Mouse (Mus musculus): ENCODE results near the gene Erg.

Gene Erg

GRCm38 (mm10) chr16:95586311-95586602, at the start of gene Erg:
Gene Erg (minus strand): TSS chr16:95586593.
- DNase-seq (ENCODE audit: low spot score): no peak

- no peak for DNase-seq (ENCODE audit: low spot score)
Measured at GRCm38 (mm10) chr16:95631816-95632215, 45.4 kb upstream of the Erg start.

DNA sequence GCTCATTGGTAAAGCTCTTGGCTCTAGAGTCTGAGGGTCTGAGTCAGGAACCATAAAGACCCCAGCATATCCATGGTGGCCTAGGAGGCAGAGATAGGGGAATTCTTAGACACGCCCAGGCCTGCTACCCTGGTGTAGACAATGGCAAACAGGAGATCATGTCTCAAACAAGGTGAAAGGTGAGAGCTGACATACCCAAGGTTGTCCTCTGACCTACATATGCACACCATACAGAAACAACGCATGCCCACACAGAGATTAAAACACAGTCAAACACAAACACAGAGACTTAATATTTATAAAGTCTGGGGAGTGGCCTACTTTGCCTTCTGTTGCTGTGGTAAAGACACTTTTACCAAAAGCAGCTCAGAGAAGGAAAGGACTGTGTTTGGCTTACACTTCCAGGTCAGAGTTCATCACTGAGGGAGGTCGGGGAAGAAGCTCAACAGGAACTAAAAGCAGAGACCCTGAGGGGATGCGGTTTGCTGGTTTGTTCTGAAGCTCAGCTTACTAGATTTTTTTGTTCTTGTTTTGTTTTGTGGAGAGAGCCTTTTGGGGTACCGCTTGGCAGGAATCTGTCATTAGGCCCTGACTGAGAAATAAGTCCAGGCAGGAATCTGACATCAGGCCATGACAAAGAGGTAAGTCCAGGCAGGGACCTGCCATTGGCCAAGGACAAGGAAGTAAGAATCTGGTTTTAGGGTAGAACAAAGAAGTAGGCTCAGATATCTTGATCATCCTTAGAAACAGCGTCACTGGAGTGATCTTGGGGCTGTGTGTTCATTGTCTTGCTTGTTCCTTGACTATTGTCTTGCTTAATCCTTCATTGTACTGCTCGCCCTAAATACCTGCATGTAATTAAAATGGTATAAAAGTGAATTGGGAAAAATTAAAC, 37.7 kb upstream of the Erg start:
- DNase-seq (ENCODE audit: low spot score): no peak

DNA sequence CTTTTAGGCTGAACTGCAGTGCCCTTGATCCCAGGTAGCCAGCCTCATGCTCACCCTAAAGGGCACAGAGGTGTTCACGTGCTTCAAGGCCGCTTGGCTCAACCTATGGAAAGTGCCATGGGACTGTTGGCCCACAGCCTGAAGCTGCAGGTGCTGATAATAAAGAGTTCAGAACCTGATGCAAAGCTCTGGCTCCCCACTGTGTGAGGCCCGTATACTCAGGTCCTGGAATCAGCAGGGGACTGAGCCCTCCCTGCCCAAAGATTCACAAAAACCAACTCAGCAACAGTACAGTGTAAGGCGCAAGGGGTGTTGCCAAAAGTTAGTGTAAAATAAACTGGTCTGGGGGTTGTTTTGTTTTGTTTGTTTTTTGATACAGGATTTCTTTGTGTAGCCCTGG, 36.7 kb upstream of the Erg start:
- DNase-seq (ENCODE audit: low spot score): no peak

- DNase-seq (ENCODE audit: low spot score): no peak
Measured at GRCm38 (mm10) chr16:95619859-95620325, 33.5 kb upstream of the Erg start.

DNA sequence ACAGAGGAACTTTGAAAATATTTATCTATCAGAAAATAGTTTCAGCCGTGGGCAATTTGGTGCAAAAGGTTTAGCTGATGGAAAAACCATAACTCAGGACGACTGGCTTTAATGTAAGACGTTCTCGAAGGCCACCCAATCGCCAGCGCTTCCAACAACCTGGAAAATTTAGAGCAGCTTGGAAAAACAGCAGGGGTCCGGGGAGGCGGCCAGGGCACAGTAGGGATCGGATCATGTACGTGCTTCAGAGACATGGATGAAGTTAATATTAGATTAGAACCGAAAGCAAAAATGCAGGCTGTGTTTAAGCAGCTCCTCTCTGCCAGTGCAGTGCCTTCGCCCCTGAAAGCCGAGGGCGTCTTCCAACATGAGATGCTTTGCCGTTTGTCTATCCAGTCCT, 31.8 kb upstream of the Erg start:
- no peak for DNase-seq (ENCODE audit: low spot score)

DNA sequence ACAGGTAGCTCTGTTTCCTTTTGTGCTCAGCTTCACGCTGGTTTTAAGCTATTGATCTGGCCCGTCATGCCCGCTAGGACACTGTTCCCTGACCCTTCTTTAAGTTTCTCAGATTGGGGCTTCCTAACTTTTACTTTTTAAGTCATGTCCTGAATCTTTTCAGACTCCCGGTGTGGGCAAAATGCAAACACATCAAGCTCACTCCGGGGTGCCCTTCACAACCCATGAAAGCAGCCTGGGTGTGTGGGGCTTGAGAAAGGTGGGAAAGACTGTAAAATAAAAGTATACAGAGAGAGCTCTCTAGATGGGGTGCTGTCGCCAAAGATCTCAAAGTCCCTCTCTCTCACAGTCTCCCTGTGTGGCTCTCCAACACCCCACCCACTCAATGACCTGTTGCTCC, 31.3 kb upstream of the Erg start:
- no peak for DNase-seq (ENCODE audit: low spot score)

DNA sequence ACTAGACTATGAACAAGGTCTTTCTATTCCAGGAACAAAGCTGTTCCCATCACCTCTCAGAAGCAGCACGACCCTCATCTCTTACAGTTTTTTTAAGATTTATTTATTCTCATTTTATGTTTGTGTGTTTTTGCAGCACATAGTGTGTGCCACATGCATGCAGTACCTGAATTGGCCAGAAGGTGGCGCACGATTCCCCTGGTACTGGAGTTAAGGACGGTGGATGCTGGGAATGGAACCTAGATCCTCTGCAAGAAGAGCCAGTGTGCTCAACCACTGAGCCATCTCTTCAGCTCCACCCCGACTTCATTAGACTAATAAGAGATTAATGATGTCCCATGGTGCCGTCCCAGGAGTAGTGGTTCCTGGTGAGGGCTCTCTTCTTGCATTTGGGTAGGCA, 29.2 kb upstream of the Erg start:
- DNase-seq (ENCODE audit: low spot score): peak; percentile 20

DNA sequence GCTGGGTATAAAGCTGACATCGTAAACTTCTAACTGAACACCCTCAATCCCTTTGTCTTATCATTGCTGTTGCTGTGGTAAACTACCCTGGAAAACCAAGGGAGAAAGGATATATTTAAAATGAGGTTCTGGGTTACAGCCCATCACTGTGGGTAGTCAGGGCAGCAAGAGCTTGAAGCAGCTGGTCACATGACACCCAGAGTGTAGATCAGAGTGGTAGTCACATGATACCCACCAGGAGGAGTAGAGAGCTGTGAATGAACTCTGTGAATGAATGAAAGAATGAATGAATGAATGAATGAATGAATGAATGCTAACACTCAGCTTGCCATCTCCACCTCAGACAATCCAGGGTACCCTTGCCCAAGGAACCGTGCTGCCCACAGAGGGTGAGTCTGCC, 28.1 kb upstream of the Erg start:
- DNase-seq (ENCODE audit: low spot score): no peak

DNA sequence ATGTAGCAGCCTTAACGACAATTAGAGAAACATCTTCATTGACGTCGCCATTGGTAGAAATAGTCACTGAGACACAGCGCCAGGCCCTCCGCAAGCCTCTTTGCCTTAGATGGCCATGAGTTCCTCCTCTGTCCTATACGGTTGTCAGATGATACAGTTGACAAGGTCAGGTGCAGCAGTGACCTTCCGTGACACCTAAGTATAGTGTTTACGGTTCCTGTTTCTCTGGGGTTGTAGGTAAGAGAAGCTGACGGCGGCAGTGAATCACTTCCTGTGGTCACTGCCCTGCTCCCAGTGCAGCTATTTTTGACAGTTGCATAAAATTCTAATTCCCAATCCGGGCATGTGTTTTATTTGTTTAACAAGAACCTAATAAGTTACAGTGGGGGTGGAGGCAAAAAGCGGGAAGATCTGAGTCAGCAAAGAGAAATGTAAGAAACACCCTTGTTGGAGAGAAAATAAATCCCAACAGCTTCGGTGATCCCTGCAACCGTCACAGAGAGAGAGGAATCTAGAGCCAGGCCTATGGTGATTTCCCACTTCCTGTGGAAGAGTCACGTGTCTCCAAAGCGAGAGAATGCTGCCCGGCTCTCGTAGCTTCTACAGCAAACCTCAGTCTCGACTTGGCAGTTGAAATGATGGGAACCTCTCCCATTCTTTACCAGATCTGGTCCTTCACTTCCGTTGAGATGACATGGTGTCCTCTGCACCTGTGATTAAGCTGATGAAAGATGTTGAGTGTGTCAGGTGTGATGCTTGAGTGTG, 25.8 kb upstream of the Erg start:
- no peak for DNase-seq (ENCODE audit: low spot score)

GRCm38 (mm10) chr16:95608624-95609023, 22.2 kb upstream of the Erg start:
- no peak for DNase-seq (ENCODE audit: low spot score)

- DNase-seq (ENCODE audit: low spot score): peak; percentile 68
Measured at GRCm38 (mm10) chr16:95605304-95605703, 18.9 kb upstream of the Erg start.

GRCm38 (mm10) chr16:95602504-95602903, 16.1 kb upstream of the Erg start:
- no peak for DNase-seq (ENCODE audit: low spot score)

GRCm38 (mm10) chr16:95601807-95602206, 15.4 kb upstream of the Erg start:
- DNase-seq (ENCODE audit: low spot score): no peak

GRCm38 (mm10) chr16:95601219-95601580, 14.8 kb upstream of the Erg start:
- DNase-seq (ENCODE audit: low spot score): no peak

- DNase-seq (ENCODE audit: low spot score): no peak
Measured at GRCm38 (mm10) chr16:95600572-95601218, 14.3 kb upstream of the Erg start.

GRCm38 (mm10) chr16:95598930-95599329, 12.5 kb upstream of the Erg start:
- no peak for DNase-seq (ENCODE audit: low spot score)

DNA sequence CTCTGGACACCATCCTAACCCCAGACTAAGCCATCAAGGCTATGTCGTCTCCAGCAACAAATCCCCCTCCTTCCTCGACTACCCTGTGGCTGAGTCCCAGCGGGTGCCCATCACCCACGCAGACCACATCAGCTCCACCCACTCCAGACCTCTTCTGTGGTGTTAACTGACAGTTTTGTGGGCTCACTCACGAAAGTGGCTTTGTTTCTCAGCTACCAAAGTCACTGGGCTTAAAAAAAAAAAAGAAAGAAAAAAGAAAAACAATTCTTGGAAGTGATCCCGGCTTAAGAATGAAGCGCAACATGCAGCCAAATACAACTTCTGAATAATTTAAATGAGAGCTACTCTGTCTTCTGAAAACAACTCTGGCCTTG, 11.2 kb upstream of the Erg start:
- peak; percentile 36 for DNase-seq (ENCODE audit: low spot score)

- no peak for DNase-seq (ENCODE audit: low spot score)
Measured at GRCm38 (mm10) chr16:95596884-95597577, 10.6 kb upstream of the Erg start.

GRCm38 (mm10) chr16:95588849-95589248, 2.5 kb upstream of the Erg start:
- no peak for DNase-seq (ENCODE audit: low spot score)

DNA sequence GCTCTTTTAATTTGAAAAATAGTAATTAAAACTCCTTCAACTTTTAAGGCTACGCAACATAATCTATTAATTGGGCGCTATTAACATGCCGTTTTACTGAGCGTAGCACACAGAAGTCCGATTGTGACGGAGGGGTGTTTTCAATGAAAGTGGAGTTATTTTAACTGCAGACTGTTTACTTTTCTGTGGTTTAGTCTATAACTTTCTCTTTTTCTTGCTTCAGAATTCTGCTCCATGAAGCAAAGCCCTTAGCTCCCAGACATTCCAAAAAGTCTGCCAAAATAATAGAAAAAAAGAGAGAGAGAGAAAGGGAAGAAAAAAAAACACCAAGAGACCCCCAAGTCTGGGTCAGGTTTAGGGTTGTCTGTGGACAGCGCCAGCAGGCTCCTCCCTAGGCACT, 333 bp upstream of the Erg start:
- no peak for DNase-seq (ENCODE audit: low spot score)

GRCm38 (mm10) chr16:95585541-95586310, 667 bp downstream of the Erg start:
- DNase-seq (ENCODE audit: low spot score): no peak

Measured in adipocyte (in vitro differentiated cells).